Mouse (Mus musculus) G1E (cell line): Measurements from ENCODE around the gene Adgrg1.
A peak's percentile ranks its signal among the peaks of the same experiment; 100 is the strongest.

ENCODE experiments used
- CTCF ChIP-seq: IDR thresholded peaks from 2 replicates; pipeline ENCODE4 v1.5.1; 2012; ENCODE audit warnings: low read depth, low read length, inconsistent platforms, mixed read lengths
- TAL1 ChIP-seq: conservative IDR thresholded peaks from 2 replicates; pipeline ENCODE4 v1.6.1; 2012; ENCODE audit warnings: low read depth, low read length, inconsistent platforms, mixed read lengths

GRCm38 (mm10) chr8:94966578-94966977 lies 8.0 kb upstream of the Adgrg1 start:
- no peak for TF ChIP-seq TAL1
- peak; percentile 58; the same call in 1 of the 2 replicates for TF ChIP-seq CTCF
